8 mouse cellular contexts compared by ENCODE assay signal in genomic region chr11:55469048-55469843, GRCm38 (mm10). TPM values are rescaled to one million over a fixed set of nuclear protein-coding genes. Genes with fewer than 3 reads are reported as not detected.
A peak's percentile ranks its signal among the peaks of the same experiment; 100 is the strongest.
DNase-seq lines count a peak whose midpoint lies in the region; ATAC-seq lines count a peak whose summit lies in the region.

TSS of gene G3bp1 (plus strand) at chr11:55469685.

- peak within 1 kb of the TSS; percentile 97 for H3K9ac ChIP-seq in heart, embryonic 13.5 days
- H3K9ac ChIP-seq in liver, embryonic 12.5 days: peak within 1 kb of the TSS; percentile 90
- H3K9ac ChIP-seq in stomach, embryonic 15.5 days: peak within 1 kb of the TSS; percentile 95

- no peaks in the 10 kb centered on the region for H3K27me3 ChIP-seq in heart, embryonic 13.5 days (replicated peaks)
- no peaks in the 10 kb centered on the region for H3K27me3 ChIP-seq in liver, embryonic 12.5 days (replicated peaks)
- H3K27me3 ChIP-seq in stomach, embryonic 15.5 days (replicated peaks): no peaks in the 10 kb centered on the region

- H3K36me3 ChIP-seq in heart, embryonic 13.5 days: peaks cover 28% of the 10 kb centered on the region
- peaks cover 32% of the 10 kb centered on the region for H3K36me3 ChIP-seq in liver, embryonic 12.5 days
- 0 out of 2 replicates have a peak, but pooled peaks cover under 1% of the 10 kb centered on the region for H3K36me3 ChIP-seq in stomach, embryonic 15.5 days

- ATAC-seq in heart, embryonic 13.5 days (ENCODE audit: extremely low read depth, insufficient number of reproducible peaks, low FRiP score, low TSS enrichment): peak; percentile 94
- ATAC-seq in liver, embryonic 12.5 days: peak; percentile 92
- ATAC-seq in stomach, embryonic 15.5 days (ENCODE audit: insufficient read depth, low FRiP score, low read depth): peak; percentile 97

- H3K9me3 ChIP-seq in heart, embryonic 13.5 days: no peaks in the 10 kb centered on the region
- no peaks in the 10 kb centered on the region for H3K9me3 ChIP-seq in liver, embryonic 12.5 days (replicated peaks)
- no peaks in the 10 kb centered on the region for H3K9me3 ChIP-seq in stomach, embryonic 15.5 days

- peaks cover 17% of the 10 kb centered on the region for H3K4me1 ChIP-seq in brown adipose tissue, adult 24 weeks (ENCODE audit: control insufficient read depth, insufficient read depth, insufficient read length, low read length)
- H3K4me1 ChIP-seq in heart, embryonic 13.5 days: peaks cover 39% of the 10 kb centered on the region
- peaks cover 53% of the 10 kb centered on the region for H3K4me1 ChIP-seq in liver, embryonic 12.5 days
- peaks cover 17% of the 10 kb centered on the region for H3K4me1 ChIP-seq in stomach, embryonic 15.5 days

- H3K27ac ChIP-seq in brown adipose tissue, adult 24 weeks (replicated peaks; ENCODE audit: low read depth, low read length): peak within 1 kb of the TSS; percentile 96
- peak within 1 kb of the TSS; percentile 95 for H3K27ac ChIP-seq in heart, embryonic 13.5 days (replicated peaks)
- H3K27ac ChIP-seq in liver, embryonic 12.5 days: peak within 1 kb of the TSS; percentile 96
- H3K27ac ChIP-seq in stomach, embryonic 15.5 days: peak within 1 kb of the TSS; percentile 93

- H3K4me2 ChIP-seq in heart, embryonic 13.5 days: peak within 1 kb of the TSS; percentile 91
- H3K4me2 ChIP-seq in liver, embryonic 12.5 days: peak within 1 kb of the TSS; percentile 77
- peak within 1 kb of the TSS; percentile 81 for H3K4me2 ChIP-seq in stomach, embryonic 15.5 days

- under 1% methylated on average over 57 of the region's 57 CpGs for WGBS in heart, embryonic 13.5 days
- under 1% methylated on average over 57 of the region's 57 CpGs for WGBS in liver, embryonic 12.5 days (ENCODE audit: insufficient replicate concordance)
- under 1% methylated on average over 57 of the region's 57 CpGs for WGBS in stomach, embryonic 15.5 days

- H3K4me3 ChIP-seq in brown adipose tissue, adult 24 weeks (ENCODE audit: insufficient read depth, low read depth, low read length): peak within 1 kb of the TSS; percentile 73
- peak within 1 kb of the TSS; percentile 84 for H3K4me3 ChIP-seq in heart, embryonic 13.5 days
- H3K4me3 ChIP-seq in liver, embryonic 12.5 days: peak within 1 kb of the TSS; percentile 77
- H3K4me3 ChIP-seq in stomach, embryonic 15.5 days (replicated peaks): peak within 1 kb of the TSS; percentile 95

- peak; percentile 99 for DNase-seq in CD4-positive, CD25-positive, alpha-beta regulatory T cell, adult 2 months (ENCODE audit: low read depth, low spot score)
- DNase-seq in fat pad, adult 2 months (ENCODE audit: extremely low read depth, low read depth, low spot score): peak; percentile 100
- peak; percentile 99 for DNase-seq in kidney, postnatal 10 days
- DNase-seq in natural killer cell, adult 2 months (ENCODE audit: low spot score in 2 of 2): peak; percentile 99

RNA-seq across cellular contexts. Expression of gene G3bp1, which starts in this region (rescaled TPM):
- polyA plus RNA-seq in brown adipose tissue, adult 24 weeks (2012; ENCODE audit: insufficient read depth, insufficient read length, missing spikeins): 17.0 and 19.4 TPM in 2 replicates
- 111 and 113 TPM in 2 replicates for polyA plus RNA-seq in heart, embryonic 13.5 days (2015; fragmentation: Nextera tagmentation; extraction: Ambion mirVana)
- 136 TPM in 2 replicates for polyA plus RNA-seq in liver, embryonic 12.5 days (2016; fragmentation: Nextera tagmentation; extraction: Ambion mirVana)
- polyA plus RNA-seq in stomach, embryonic 15.5 days (2015; fragmentation: Nextera tagmentation; extraction: Ambion mirVana): 145 and 163 TPM in 2 replicates

Comparison
In these comparisons a context has a peak if more than half of its experiments do, and no peak if none do; other contexts are left out.
1. Peak in every context shown above with its lines: DNase-seq, ATAC-seq, H3K4me3 ChIP-seq and H3K27ac ChIP-seq.